Mouse (Mus musculus): ENCODE results near the gene Antxr2. TPM values are rescaled to one million over a fixed set of nuclear protein-coding genes. Genes with fewer than 3 reads are reported as not detected.

The Antxr2 gene
- polyA plus RNA-seq, 1 experiment from 2014 or later = 26.6 TPM

DNA sequence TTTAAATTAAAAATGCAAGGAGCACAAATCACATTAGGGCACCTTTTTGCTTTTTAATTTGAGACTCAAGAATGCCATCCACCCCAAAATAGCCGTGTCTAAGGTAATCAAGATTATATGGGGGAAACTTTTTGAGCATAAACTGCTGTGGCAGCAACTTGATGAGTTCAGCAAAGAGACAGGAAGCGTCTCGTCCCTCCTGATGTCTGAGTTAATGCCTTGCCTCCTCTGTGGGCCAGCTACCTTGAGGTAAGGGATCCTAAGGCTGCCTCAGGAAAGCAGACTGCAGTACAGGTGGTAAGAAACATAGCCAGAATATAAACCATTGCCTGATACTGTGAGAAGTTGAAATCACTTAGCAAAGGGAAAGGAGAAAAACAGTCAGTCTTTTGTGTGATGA lies 71.8 kb downstream of the Antxr2 start:
- H3K9ac ChIP-seq = no peak overlapping the region
- no peak overlapping the region for H3K4me3 ChIP-seq (replicated peaks)
- H3K36me3 ChIP-seq = peaks cover 11% of the 10 kb centered on the region; the same call in 1 of the 2 replicates
- H3K9me3 ChIP-seq (replicated peaks) = no peaks in the 10 kb centered on the region
- no peaks in the 10 kb centered on the region for H3K27me3 ChIP-seq
- WGBS = 52% methylated on average over 3 of the region's 3 CpGs
- H3K4me2 ChIP-seq (replicated peaks) = no peak overlapping the region
- ATAC-seq (ENCODE audit: insufficient number of reproducible peaks, low FRiP score, low TSS enrichment, low read depth) = no peak
- no peak overlapping the region for H3K27ac ChIP-seq (replicated peaks)
- H3K4me1 ChIP-seq = no peaks in the 10 kb centered on the region

DNA sequence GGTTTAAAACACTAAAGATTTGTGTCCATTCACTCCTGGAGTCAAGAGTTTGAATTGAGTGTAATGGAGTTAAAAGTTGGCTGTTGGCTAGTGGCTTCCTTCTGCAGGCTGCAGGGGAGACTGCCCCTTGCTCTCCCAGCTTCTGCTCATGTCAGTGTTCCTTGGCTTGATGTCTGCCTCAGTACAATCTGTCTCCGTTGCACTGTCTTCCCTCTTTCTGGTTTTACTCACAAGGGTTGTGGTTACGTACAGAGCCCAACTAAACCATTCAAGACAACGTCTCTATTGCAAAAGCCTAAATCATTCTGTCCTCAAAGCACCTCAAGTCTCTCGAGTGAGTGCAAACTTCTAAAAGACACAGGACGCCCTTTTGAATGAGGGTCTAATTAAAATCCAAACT lies 73.3 kb downstream of the Antxr2 start:
- Histone ChIP-seq H3K4me3 (replicated peaks) (no peak overlapping the region), H3K36me3 (peaks cover 11% of the 10 kb centered on the region; the same call in 1 of the 2 replicates), H3K4me1 (0 out of 2 replicates have a peak, but pooled peaks cover 4% of the 10 kb centered on the region), H3K27ac (replicated peaks) (no peak overlapping the region), H3K9ac (no peak overlapping the region), H3K27me3 (no peaks in the 10 kb centered on the region), H3K9me3 (replicated peaks) (no peaks in the 10 kb centered on the region), H3K4me2 (replicated peaks) (no peak overlapping the region)
- ATAC-seq (ENCODE audit: insufficient number of reproducible peaks, low FRiP score, low TSS enrichment, low read depth) = no peak
- 78% methylated on average over 5 of the region's 5 CpGs for WGBS

DNA sequence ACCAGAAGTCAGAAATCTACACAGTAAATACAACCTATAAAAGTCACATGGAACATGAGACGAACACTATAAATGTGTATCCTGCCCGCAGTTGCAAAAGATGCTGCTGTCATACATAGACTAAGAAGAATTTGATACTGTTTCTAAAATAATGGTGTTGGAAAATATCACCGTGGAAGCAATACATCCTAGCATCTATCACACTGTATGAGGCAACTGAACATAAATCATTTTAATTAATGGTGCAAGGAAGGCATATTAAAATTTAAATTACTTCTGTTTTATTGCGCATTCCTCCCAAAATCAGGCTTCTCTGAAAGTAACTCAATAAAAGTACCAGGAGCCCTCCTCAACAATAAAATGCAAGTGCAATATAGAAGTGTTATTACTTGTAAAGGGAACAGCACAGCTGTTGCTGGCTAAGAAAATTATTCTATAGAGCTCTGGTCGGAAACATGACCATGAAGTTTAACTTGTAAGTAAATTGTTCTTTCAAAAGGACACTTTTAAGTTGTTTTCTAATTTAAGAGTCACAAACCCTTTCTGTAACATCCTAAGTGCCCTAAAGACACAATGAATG lies 76.6 kb downstream of the Antxr2 start:
- no peak overlapping the region for H3K27ac ChIP-seq (replicated peaks)

DNA sequence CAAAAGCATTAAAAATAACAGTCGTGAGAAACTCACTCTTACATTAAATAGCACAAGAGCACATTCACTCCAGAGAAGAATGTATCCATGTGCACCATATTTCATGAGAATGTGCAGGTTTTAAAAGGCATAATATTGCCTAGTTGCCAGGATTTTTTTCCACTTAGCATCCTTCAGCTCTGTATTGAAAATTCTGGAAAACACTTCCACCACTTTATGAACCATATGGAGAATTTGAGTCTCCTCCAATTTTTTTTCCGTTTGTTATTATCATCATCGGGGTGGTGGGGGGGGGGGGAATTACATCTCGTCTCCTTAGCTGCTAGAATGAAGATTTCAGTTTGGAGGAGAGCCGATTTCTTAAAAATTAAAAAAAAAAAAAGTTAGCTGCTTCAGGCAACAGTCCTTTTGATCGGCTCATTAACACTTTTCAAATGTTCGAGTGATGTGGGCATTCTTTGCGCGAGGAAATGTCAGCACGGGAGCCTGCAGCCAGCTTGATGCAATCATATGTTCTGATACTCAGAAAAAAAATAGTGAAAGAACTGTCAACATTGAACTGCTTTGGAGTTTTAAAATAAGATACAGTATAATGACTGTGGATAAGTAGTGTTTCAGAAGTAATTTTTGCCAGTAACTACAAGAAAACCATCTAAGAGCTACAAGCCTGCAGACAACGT lies 77.5 kb downstream of the Antxr2 start:
- Histone ChIP-seq H3K4me3 (replicated peaks) (no peak overlapping the region), H3K36me3 (no peaks in the 10 kb centered on the region), H3K4me1 (0 out of 2 replicates have a peak, but pooled peaks cover 4% of the 10 kb centered on the region), H3K27ac (replicated peaks) (0 out of 2 replicates have a peak overlapping the region, but pooled peaks have one; percentile 17), H3K9ac (no peak overlapping the region), H3K4me2 (replicated peaks) (no peak overlapping the region), H3K9me3 (replicated peaks) (no peaks in the 10 kb centered on the region), H3K27me3 (no peaks in the 10 kb centered on the region)
- 30% methylated on average over 11 of the region's 11 CpGs for WGBS
- ATAC-seq (ENCODE audit: insufficient number of reproducible peaks, low FRiP score, low TSS enrichment, low read depth) = no peak

More for the DNA sequence above, 76.6 kb downstream of the Antxr2 start:
- Histone ChIP-seq H3K4me1 (0 out of 2 replicates have a peak, but pooled peaks cover 4% of the 10 kb centered on the region), H3K4me2 (replicated peaks) (no peak overlapping the region), H3K27me3 (no peaks in the 10 kb centered on the region), H3K4me3 (replicated peaks) (no peak overlapping the region), H3K9me3 (replicated peaks) (no peaks in the 10 kb centered on the region), H3K36me3 (no peaks in the 10 kb centered on the region), H3K9ac (no peak overlapping the region)
- ATAC-seq (ENCODE audit: insufficient number of reproducible peaks, low FRiP score, low TSS enrichment, low read depth) = no peak
- WGBS = 80% methylated on average over 5 of the region's 5 CpGs

DNA sequence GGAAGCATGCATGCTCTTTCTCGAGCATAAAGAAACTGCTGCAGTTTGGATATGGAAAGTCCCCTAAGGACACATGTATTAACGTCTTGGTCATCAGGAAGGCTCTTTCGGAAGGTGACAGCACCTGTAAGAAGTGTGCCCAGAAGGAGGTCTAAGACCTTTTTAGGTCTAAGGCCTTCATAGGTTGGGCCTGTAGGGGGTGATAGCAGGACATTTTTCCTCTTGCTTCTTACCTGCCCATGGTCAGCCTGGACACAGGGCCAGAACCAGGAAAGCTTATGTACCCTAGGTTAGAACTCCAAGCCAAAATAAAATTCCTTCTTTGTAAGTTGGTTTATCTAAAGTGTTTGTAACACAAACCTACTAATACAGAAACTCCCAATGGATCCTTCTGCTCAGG lies 83.6 kb downstream of the Antxr2 start:
- no peak overlapping the region for H3K4me2 ChIP-seq (replicated peaks)
- no peaks in the 10 kb centered on the region for H3K27me3 ChIP-seq
- H3K4me1 ChIP-seq = no peaks in the 10 kb centered on the region
- no peaks in the 10 kb centered on the region for H3K9me3 ChIP-seq (replicated peaks)
- no peak overlapping the region for H3K4me3 ChIP-seq (replicated peaks)
- peaks cover 6% of the 10 kb centered on the region; the same call in 1 of the 2 replicates for H3K36me3 ChIP-seq
- ATAC-seq (ENCODE audit: insufficient number of reproducible peaks, low FRiP score, low TSS enrichment, low read depth) = no peak
- no peak overlapping the region for H3K27ac ChIP-seq (replicated peaks)
- WGBS = 76% methylated on average over 3 of the region's 3 CpGs
- H3K9ac ChIP-seq = no peak overlapping the region

DNA sequence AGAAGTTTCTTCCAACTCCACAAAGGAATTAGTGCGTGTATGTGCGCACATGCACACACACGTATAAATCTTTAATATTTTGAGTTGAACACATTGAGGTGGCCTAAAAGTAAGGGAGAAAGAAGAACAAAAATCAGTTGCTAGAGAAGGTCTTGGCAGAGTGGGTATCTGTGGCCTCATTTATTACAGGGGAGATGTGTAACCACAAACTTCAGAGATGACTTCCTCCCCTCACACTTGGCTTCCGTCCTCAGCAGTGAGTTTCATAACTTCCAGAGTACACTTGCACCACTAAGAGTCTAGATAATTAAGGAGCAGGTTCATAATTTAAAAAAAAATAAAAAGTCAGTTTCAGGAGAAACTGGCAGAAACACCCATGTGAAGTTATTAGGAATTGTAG lies 84.6 kb downstream of the Antxr2 start:
- Histone ChIP-seq H3K36me3 (peaks cover 6% of the 10 kb centered on the region; the same call in 1 of the 2 replicates), H3K9me3 (replicated peaks) (no peaks in the 10 kb centered on the region), H3K4me3 (replicated peaks) (no peak overlapping the region), H3K27me3 (no peaks in the 10 kb centered on the region), H3K27ac (replicated peaks) (no peak overlapping the region), H3K4me1 (no peaks in the 10 kb centered on the region), H3K4me2 (replicated peaks) (no peak overlapping the region), H3K9ac (no peak overlapping the region)
- ATAC-seq (ENCODE audit: insufficient number of reproducible peaks, low FRiP score, low TSS enrichment, low read depth) = no peak
- WGBS = 90% methylated on average over 4 of the region's 4 CpGs

DNA sequence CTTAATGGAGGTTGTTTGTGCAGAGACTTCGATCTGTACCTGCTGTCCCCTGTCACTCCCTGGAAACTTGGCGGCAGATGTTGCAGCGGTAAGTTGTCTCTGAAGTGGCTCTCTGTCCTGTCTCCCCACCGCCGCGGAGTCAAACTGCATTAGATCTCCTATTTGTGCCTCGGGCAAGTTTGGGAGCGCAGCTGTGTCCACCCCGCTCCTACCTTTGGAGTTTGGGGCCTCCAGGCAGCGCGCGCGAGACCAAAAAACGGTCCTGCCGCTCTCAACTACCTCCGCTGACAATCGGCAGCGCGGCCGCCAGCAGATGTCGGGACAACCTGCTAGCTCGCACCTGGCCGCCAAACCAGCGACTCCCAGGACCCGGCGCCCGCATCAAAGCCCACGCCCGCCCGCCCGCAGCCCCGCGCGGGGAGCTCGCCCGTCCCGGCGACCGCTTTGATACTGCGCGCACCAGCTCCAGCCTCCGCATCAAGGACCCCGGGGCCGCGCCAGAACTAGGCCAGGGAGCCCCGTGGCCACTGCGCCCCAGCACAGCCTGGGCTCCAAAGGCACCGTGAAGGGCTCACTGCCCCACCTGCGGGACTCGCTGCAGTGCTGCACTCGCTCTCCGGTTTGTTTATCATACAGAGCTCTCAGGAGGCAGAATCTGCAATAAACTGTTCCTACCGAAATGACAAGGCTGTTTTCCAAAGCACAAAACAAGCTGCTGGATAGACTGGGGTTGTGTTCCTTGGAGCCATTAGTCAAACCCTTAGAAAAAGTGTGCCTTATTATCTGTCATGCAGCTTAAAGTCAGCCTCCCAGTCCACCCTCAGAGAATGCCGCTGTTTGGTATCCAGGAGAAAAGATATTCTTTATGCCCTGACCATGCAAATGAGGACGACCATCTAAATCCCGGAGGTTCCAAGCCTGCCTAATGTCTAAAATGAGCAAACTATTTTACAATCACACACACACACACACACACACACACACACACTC lies 95.4 kb downstream of the Antxr2 start:
- no peak overlapping the region for H3K27ac ChIP-seq (replicated peaks)
- H3K4me3 ChIP-seq (replicated peaks) = peak overlapping the region; percentile 48
- H3K9ac ChIP-seq = peak overlapping the region; percentile 21
- peaks cover 11% of the 10 kb centered on the region for H3K4me1 ChIP-seq
- H3K27me3 ChIP-seq = no peaks in the 10 kb centered on the region
- 0 out of 2 replicates have a peak, but pooled peaks have one; percentile 24 for ATAC-seq (ENCODE audit: insufficient number of reproducible peaks, low FRiP score, low TSS enrichment, low read depth)
- peak overlapping the region; percentile 88 for H3K4me2 ChIP-seq (replicated peaks)
- H3K9me3 ChIP-seq (replicated peaks) = no peaks in the 10 kb centered on the region
- 7% methylated on average over 56 of the region's 56 CpGs for WGBS
- H3K36me3 ChIP-seq = no peaks in the 10 kb centered on the region

DNA sequence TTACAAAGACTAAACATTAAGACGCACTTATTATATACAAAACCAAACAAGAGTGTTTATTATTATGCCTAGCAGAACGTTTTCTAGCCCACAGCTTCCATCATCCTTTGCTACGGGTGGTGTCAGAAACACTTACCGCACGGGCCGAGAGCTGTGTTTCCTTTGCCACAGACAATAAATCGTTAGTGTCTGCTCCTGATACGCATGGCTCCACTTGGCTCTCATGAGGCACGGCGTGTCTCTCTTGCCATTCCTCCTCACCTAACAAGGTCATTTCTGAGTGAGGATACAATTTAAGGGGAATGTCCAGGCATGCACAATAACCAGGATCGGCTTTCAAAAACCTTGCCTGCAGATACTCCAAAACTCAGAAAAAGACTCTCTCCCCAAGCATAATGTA lies 113.2 kb downstream of the Antxr2 start:
- 0 out of 2 replicates have a peak, but pooled peaks cover 5% of the 10 kb centered on the region for H3K36me3 ChIP-seq
- H3K9ac ChIP-seq = no peak overlapping the region
- no peak for ATAC-seq (ENCODE audit: insufficient number of reproducible peaks, low FRiP score, low TSS enrichment, low read depth)
- no peaks in the 10 kb centered on the region for H3K27me3 ChIP-seq
- H3K27ac ChIP-seq (replicated peaks) = no peak overlapping the region
- H3K4me3 ChIP-seq (replicated peaks) = no peak overlapping the region
- H3K4me2 ChIP-seq (replicated peaks) = no peak overlapping the region
- no peaks in the 10 kb centered on the region for H3K4me1 ChIP-seq
- H3K9me3 ChIP-seq (replicated peaks) = no peaks in the 10 kb centered on the region
- 72% methylated on average over 11 of the region's 11 CpGs for WGBS

DNA sequence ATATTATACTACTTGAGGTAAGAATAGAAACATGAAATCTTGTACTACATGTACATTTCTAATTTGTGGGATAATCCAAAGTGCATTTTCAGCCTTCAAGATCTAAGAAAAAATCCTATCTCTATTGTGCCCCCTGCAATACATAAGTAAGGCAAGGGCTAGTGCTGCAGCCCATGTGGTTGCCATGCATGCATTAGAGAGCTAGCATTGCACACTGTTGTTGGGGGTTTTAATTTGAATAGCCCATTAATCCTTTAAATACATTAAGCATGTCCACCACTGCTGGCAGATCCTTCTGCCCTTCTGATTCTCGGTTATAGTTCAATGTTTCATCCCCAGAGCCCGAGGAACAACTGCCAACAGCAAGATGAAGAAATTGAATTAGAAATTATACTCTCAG lies 116.0 kb downstream of the Antxr2 start:
- 53% methylated on average over 2 of the region's 2 CpGs for WGBS
- Histone ChIP-seq H3K27me3 (no peaks in the 10 kb centered on the region), H3K4me1 (no peaks in the 10 kb centered on the region), H3K36me3 (no peaks in the 10 kb centered on the region), H3K9me3 (replicated peaks) (no peaks in the 10 kb centered on the region), H3K27ac (replicated peaks) (no peak overlapping the region), H3K4me2 (replicated peaks) (no peak overlapping the region), H3K4me3 (replicated peaks) (no peak overlapping the region), H3K9ac (no peak overlapping the region)
- no peak for ATAC-seq (ENCODE audit: insufficient number of reproducible peaks, low FRiP score, low TSS enrichment, low read depth)

DNA sequence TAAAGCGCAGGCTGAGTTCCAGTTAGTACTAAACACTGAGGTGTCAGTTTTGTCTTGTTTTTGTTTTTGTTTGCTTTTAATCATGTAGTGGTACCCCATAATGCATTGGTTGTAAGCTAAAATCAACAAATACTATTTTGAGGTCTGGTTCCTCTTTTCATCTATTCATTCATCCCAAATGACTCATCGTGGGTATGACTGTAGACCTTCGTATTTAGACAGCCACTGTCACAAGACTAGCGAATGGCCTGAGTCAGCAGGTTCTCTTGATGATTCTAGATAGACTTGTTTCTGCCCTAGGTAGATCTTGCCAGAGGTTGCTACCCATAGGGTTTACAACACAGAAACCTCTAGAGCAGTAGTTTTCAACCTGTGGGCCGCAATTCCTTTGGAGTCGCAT lies 116.9 kb downstream of the Antxr2 start:
- Histone ChIP-seq H3K27me3 (no peaks in the 10 kb centered on the region), H3K27ac (replicated peaks) (no peak overlapping the region), H3K9me3 (replicated peaks) (no peaks in the 10 kb centered on the region), H3K36me3 (no peaks in the 10 kb centered on the region), H3K4me3 (replicated peaks) (no peak overlapping the region), H3K9ac (no peak overlapping the region), H3K4me1 (no peaks in the 10 kb centered on the region), H3K4me2 (replicated peaks) (no peak overlapping the region)
- WGBS = 86% methylated on average over 6 of the region's 6 CpGs
- ATAC-seq (ENCODE audit: insufficient number of reproducible peaks, low FRiP score, low TSS enrichment, low read depth) = no peak

DNA sequence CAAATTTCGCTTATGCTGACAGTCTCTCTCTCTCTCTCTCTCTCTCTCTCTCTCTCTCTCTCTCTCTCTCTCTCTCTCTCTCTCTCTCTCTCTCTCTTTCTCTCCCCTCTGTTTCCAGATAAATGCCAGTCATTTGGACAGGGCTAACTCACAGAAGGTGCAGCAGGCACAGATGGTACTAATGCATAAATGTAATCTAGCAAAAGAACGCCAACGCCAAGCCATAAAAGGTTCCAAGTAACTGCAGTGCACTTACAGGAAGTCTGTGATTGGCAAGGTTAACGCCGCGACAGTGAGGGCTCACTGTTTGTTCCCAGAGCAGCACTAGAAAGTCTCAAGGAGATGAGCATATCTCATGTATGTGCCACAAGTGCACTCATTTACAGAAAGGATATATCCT lies 123.4 kb downstream of the Antxr2 start:
- no peak overlapping the region for H3K9ac ChIP-seq
- ATAC-seq (ENCODE audit: insufficient number of reproducible peaks, low FRiP score, low TSS enrichment, low read depth) = no peak
- no peaks in the 10 kb centered on the region for H3K4me1 ChIP-seq
- WGBS = 33% methylated on average over 6 of the region's 6 CpGs
- H3K27ac ChIP-seq (replicated peaks) = no peak overlapping the region
- no peaks in the 10 kb centered on the region for H3K27me3 ChIP-seq
- H3K36me3 ChIP-seq = no peaks in the 10 kb centered on the region
- H3K4me3 ChIP-seq (replicated peaks) = no peak overlapping the region
- H3K4me2 ChIP-seq (replicated peaks) = no peak overlapping the region
- no peaks in the 10 kb centered on the region for H3K9me3 ChIP-seq (replicated peaks)

All from embryonic facial prominence, embryonic 15.5 days (tissue).